Mouse (Mus musculus): ENCODE measurements at regions not wholly inside any gene's neighbourhood (a gene's known extent, or its start where the extent isn't known, plus 50 kb on each side); places are given as distances from the start of the nearest gene placed in this dataset.

DNA sequence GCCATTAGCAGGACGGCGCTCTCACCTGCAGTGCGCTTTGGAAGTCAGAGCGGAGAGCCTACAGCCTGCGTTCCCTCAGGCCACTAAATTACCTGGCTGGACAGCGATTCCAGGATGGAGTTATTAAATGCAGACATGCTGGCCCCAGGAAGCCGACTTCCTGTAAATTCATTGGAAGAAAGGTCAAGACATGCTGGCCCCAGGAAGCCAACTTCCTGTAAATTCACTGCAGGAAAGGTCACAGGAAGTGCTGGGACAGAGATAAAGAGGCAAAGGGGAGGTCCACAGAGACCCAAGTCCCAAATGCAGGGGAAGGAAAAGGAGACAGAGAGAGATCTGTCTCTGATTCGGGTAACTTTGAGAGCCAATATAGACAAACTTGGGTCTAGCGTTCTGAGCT is 164.1 kb downstream of the Adgrd1 start:
- no peak for TF ChIP-seq CTCF (IDR thresholded peaks at IDR 0.05; ENCODE audit: control insufficient read depth, insufficient read depth, insufficient read length)
- TF ChIP-seq MAX (IDR thresholded peaks at IDR 0.05) = no peak
- no peak for TF ChIP-seq USF1 (IDR thresholded peaks at IDR 0.05; ENCODE audit: low read depth)

All from C2C12 (cell line).